Mouse (Mus musculus): ENCODE measurements around the gene Nr6a1. TPM values are rescaled to one million over a fixed set of nuclear protein-coding genes. Genes with fewer than 3 reads are reported as not detected.
A peak's percentile ranks its signal among the peaks of the same experiment; 100 is the strongest.

Nr6a1 gene
- polyA plus RNA-seq, 1 experiment from 2014 or later, result 2.3 TPM

DNA sequence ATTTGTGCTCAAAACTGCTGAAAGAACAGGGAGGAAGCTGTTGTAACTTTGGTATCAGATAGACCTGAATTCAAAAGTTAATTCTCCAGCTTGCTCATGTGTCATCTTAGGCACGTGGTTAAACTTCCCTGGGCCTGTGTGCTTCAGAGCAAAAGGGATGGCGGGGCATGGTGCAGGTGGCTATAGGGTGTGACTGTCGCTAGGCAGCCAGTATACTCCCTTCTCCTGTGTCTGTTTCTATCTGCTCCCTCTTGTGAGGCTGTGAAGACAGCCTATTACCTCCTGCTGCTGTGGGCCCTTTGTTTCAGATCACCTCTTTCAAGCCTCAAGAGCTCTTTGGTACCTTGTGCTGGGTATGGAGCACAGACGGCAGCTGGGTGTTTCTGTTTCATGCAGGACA is 205.4 kb downstream of the Nr6a1 start:
- H3K27ac ChIP-seq (replicated peaks), result no peak overlapping the region
- no peak for ATAC-seq (ENCODE audit: low FRiP score)
- H3K4me3 ChIP-seq (replicated peaks), result no peak overlapping the region
- 37% methylated on average over 4 of the region's 4 CpGs for WGBS
- no peaks in the 10 kb centered on the region for H3K27me3 ChIP-seq (replicated peaks)
- H3K9ac ChIP-seq (replicated peaks), result no peak overlapping the region
- H3K36me3 ChIP-seq, result no peaks in the 10 kb centered on the region; the same call in 1 of the 2 replicates
- no peak overlapping the region for H3K4me2 ChIP-seq
- H3K4me1 ChIP-seq, result no peaks in the 10 kb centered on the region
- no peaks in the 10 kb centered on the region for H3K9me3 ChIP-seq (replicated peaks)

GRCm38 (mm10) chr2:38720661-38721060 is 206.8 kb downstream of the Nr6a1 start:
- Histone ChIP-seq H3K27me3 (replicated peaks) (no peaks in the 10 kb centered on the region), H3K4me2 (no peak overlapping the region), H3K4me1 (no peaks in the 10 kb centered on the region), H3K36me3 (no peaks in the 10 kb centered on the region), H3K4me3 (replicated peaks) (no peak overlapping the region), H3K9ac (replicated peaks) (no peak overlapping the region), H3K9me3 (replicated peaks) (no peaks in the 10 kb centered on the region), H3K27ac (replicated peaks) (no peak overlapping the region)
- no peak; the same call in 1 of the 2 replicates for ATAC-seq (ENCODE audit: low FRiP score)
- WGBS, result 41% methylated on average over 2 of the region's 2 CpGs

DNA sequence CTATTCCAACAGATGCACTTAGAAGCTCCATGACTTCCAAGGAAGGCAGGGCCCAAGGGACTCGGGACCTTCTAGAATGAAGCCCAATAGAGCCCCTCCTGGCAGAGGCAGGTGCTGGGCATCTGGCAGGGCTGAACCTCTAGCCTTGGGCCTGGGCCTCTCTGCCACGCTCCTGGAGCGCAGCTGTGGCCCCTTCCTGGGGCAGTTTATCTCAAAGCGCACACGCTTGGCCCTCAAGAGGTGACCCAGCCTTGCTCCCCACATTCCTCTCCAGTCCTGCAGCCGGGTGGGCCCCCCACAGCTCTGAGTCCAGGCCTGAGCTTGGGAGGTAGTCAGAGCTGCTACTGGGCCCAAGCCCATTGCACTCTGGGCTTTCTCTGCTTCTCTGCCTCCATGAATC is 208.1 kb downstream of the Nr6a1 start:
- WGBS, result 66% methylated on average over 6 of the region's 6 CpGs

DNA sequence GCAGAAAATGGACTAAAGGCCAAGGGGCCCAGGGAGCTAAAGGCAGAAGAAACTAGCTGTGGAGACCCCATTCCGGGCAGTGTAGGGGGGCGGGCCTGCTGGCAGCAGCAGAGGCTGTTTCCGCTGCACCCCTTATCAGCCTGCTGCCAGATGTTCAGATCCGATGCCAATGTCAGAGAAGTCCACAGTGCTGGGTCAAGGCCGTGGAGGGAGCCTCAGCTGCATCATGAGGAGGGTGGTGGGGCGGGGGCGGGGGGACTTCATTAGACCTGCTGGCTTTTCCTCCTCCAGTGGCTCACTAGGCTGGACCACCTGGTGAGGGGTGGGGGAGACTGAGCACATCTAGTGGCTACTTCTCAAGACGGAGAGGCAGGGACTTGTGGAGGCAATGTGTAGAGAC is 208.8 kb downstream of the Nr6a1 start:
- no peak overlapping the region for H3K4me2 ChIP-seq

More for the DNA sequence above, 208.1 kb downstream of the Nr6a1 start:
- no peaks in the 10 kb centered on the region for H3K36me3 ChIP-seq
- no peaks in the 10 kb centered on the region for H3K9me3 ChIP-seq (replicated peaks)
- H3K27ac ChIP-seq (replicated peaks), result no peak overlapping the region
- H3K27me3 ChIP-seq (replicated peaks), result peaks cover 7% of the 10 kb centered on the region
- H3K4me1 ChIP-seq, result no peaks in the 10 kb centered on the region
- H3K9ac ChIP-seq (replicated peaks), result no peak overlapping the region
- ATAC-seq (ENCODE audit: low FRiP score), result no peak
- H3K4me3 ChIP-seq (replicated peaks), result no peak overlapping the region
- H3K4me2 ChIP-seq, result no peak overlapping the region

GRCm38 (mm10) chr2:38717436-38717835 is 210.1 kb downstream of the Nr6a1 start:
- no peak overlapping the region for H3K27ac ChIP-seq (replicated peaks)
- H3K9me3 ChIP-seq (replicated peaks), result no peaks in the 10 kb centered on the region
- H3K4me3 ChIP-seq (replicated peaks), result no peak overlapping the region
- peaks cover 26% of the 10 kb centered on the region for H3K27me3 ChIP-seq (replicated peaks)
- no peak overlapping the region for H3K4me2 ChIP-seq
- WGBS, result 81% methylated on average over 2 of the region's 2 CpGs
- H3K36me3 ChIP-seq, result no peaks in the 10 kb centered on the region
- no peak for ATAC-seq (ENCODE audit: low FRiP score)
- H3K4me1 ChIP-seq, result no peaks in the 10 kb centered on the region
- H3K9ac ChIP-seq (replicated peaks), result no peak overlapping the region

More for the DNA sequence above, 208.8 kb downstream of the Nr6a1 start:
- WGBS, result 80% methylated on average over 8 of the region's 8 CpGs
- no peaks in the 10 kb centered on the region for H3K4me1 ChIP-seq
- no peaks in the 10 kb centered on the region for H3K9me3 ChIP-seq (replicated peaks)
- no peak for ATAC-seq (ENCODE audit: low FRiP score)
- H3K9ac ChIP-seq (replicated peaks), result no peak overlapping the region
- peaks cover 14% of the 10 kb centered on the region for H3K27me3 ChIP-seq (replicated peaks)
- H3K36me3 ChIP-seq, result no peaks in the 10 kb centered on the region
- H3K4me3 ChIP-seq (replicated peaks), result no peak overlapping the region
- H3K27ac ChIP-seq (replicated peaks), result no peak overlapping the region

DNA sequence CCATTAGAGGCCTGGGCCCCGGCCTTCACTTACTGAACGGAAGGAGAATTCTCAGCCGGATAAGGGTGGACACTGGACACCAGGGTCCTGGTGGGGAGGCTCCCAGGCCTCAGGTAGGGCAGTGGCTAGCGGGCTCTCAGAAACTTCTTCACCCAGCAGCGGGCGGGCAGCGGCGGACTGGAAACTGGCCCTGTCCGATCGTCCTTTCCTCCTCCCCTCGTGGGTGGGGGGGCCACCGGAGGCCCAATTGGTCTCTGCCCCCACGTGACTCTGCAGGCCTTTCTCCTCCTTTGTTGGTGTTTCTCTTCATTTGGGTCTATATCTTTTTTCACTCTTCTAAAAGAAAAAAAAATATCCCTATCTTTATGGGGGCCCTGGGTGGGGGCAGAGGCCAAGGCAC is 213.2 kb downstream of the Nr6a1 start, which contains the start of gene Nr5a1:
Gene Nr5a1 (minus strand): TSS at position 219 of the 400 bp plus-strand sequence.
- no peaks in the 10 kb centered on the region for H3K9me3 ChIP-seq (replicated peaks)
- ATAC-seq (ENCODE audit: low FRiP score), result no peak
- H3K4me2 ChIP-seq, result no peak within 1 kb of the TSS
- H3K4me1 ChIP-seq, result peaks cover 22% of the 10 kb centered on the region
- no peak within 1 kb of the TSS for H3K4me3 ChIP-seq (replicated peaks)
- H3K9ac ChIP-seq (replicated peaks), result no peak within 1 kb of the TSS
- H3K27me3 ChIP-seq (replicated peaks), result peaks cover 44% of the 10 kb centered on the region
- H3K36me3 ChIP-seq, result no peaks in the 10 kb centered on the region
- H3K27ac ChIP-seq (replicated peaks), result no peak within 1 kb of the TSS
- WGBS, result 90% methylated on average over 13 of the region's 13 CpGs

- H3K36me3 ChIP-seq, result no peaks in the 10 kb centered on the region
- no peak for ATAC-seq (ENCODE audit: low FRiP score)
- H3K9me3 ChIP-seq (replicated peaks), result no peaks in the 10 kb centered on the region
- no peak overlapping the region for H3K4me2 ChIP-seq
- 77% methylated on average over 3 of the region's 3 CpGs for WGBS
- H3K27ac ChIP-seq (replicated peaks), result no peak overlapping the region
- H3K27me3 ChIP-seq (replicated peaks), result peaks cover 51% of the 10 kb centered on the region
- H3K9ac ChIP-seq (replicated peaks), result no peak overlapping the region
- no peak overlapping the region for H3K4me3 ChIP-seq (replicated peaks)
- H3K4me1 ChIP-seq, result peaks cover 22% of the 10 kb centered on the region
Measured at GRCm38 (mm10) chr2:38713596-38713995, 213.9 kb downstream of the Nr6a1 start.

DNA sequence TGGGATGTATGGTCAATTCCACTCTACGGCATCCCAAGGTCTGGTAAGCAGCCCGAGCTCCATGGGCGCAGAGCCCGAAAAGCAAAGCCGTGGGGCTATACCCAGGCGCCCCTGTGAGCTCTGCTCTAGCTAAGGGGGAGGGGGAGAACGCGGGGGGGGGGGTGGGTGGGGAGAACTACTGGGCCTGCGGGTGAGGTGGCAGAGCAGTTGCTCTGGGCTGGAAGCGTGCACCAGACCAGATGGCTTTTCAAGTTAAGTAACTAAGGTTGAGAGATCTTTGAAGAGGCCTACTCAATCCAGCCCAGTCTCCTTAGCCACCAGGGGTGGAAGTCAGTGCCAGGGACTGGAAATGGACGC is 214.7 kb downstream of the Nr6a1 start:
- no peak overlapping the region for H3K9ac ChIP-seq (replicated peaks)
- H3K36me3 ChIP-seq, result no peaks in the 10 kb centered on the region
- H3K4me1 ChIP-seq, result peaks cover 22% of the 10 kb centered on the region
- H3K27me3 ChIP-seq (replicated peaks), result peaks cover 60% of the 10 kb centered on the region
- ATAC-seq (ENCODE audit: low FRiP score), result no peak
- no peak overlapping the region for H3K4me3 ChIP-seq (replicated peaks)
- H3K4me2 ChIP-seq, result no peak overlapping the region
- H3K9me3 ChIP-seq (replicated peaks), result no peaks in the 10 kb centered on the region
- no peak overlapping the region for H3K27ac ChIP-seq (replicated peaks)
- 25% methylated on average over 11 of the region's 11 CpGs for WGBS

DNA sequence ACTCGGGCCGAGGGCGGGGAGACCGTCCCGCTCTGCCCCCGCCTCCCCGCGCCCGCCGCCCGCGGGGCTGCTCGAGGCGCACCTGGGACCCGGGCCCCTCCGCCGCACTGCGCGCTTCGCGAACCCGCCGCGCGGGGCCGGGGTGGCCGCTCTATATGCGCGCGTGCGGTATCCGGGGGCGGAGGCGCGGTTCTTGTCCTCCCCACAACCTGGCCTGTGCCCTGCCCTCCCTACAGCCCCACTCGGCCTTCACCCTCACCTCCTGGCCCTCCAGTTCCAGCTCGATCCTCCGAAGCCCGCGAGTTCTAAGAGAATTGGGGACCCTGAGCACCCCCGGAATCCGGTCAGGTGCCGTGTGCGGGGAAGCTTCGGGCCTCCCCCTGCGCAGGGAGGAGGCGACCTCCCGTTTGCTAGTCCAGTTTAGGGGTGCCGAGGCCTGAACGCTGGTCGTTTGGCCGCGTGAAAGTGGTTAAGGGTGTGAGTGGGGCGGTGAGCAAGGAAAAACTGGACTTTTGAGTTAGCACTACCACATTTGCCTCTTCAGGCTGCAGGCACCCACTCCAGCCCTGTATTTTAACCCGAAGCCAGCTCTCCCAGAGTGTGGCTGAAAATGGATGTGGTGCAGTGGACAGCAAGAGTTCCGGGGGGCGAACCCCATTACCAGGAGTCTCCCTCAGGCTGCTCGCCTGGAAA is 215.3 kb downstream of the Nr6a1 start:
- Histone ChIP-seq H3K4me2 (peak overlapping the region; percentile 44), H3K9ac (replicated peaks) (no peak overlapping the region), H3K4me1 (peaks cover 22% of the 10 kb centered on the region), H3K4me3 (replicated peaks) (peak overlapping the region; percentile 14; the same call in 1 of the 2 replicates), H3K27ac (replicated peaks) (no peak overlapping the region), H3K9me3 (replicated peaks) (no peaks in the 10 kb centered on the region), H3K27me3 (replicated peaks) (peaks cover 64% of the 10 kb centered on the region), H3K36me3 (no peaks in the 10 kb centered on the region)
- 0 out of 2 replicates have a peak, but pooled peaks have one; percentile 14 for ATAC-seq (ENCODE audit: low FRiP score)
- 4% methylated on average over 58 of the region's 58 CpGs for WGBS

DNA sequence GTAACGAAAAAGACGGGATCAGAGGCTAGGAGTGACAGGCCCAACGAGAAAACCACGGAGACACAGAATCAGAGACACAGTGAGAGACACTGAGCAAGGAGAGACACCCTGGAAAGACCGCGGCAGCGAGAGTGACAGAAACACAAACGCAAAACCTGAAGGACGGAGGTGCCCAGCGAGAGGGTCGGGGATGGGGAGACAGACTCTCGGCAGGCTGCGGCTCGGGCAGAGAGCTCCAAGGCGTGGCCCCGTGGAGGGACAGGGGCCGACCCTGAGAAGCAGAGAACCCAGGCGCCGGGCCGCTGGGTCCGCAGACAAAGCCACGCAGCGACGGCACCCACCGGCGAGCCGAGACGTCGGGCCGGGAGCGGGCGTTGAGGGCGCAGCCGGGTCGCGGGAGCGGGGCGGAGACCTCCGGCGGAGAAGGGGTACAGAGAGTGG is 216.0 kb downstream of the Nr6a1 start:
- Histone ChIP-seq H3K27ac (replicated peaks) (no peak overlapping the region), H3K4me1 (peaks cover 22% of the 10 kb centered on the region), H3K36me3 (no peaks in the 10 kb centered on the region), H3K27me3 (replicated peaks) (peaks cover 72% of the 10 kb centered on the region), H3K9ac (replicated peaks) (no peak overlapping the region), H3K4me2 (peak overlapping the region; percentile 44), H3K4me3 (replicated peaks) (peak overlapping the region; percentile 14; the same call in 1 of the 2 replicates), H3K9me3 (replicated peaks) (no peaks in the 10 kb centered on the region)
- WGBS, result 2% methylated on average over 40 of the region's 40 CpGs
- ATAC-seq (ENCODE audit: low FRiP score), result no peak

DNA sequence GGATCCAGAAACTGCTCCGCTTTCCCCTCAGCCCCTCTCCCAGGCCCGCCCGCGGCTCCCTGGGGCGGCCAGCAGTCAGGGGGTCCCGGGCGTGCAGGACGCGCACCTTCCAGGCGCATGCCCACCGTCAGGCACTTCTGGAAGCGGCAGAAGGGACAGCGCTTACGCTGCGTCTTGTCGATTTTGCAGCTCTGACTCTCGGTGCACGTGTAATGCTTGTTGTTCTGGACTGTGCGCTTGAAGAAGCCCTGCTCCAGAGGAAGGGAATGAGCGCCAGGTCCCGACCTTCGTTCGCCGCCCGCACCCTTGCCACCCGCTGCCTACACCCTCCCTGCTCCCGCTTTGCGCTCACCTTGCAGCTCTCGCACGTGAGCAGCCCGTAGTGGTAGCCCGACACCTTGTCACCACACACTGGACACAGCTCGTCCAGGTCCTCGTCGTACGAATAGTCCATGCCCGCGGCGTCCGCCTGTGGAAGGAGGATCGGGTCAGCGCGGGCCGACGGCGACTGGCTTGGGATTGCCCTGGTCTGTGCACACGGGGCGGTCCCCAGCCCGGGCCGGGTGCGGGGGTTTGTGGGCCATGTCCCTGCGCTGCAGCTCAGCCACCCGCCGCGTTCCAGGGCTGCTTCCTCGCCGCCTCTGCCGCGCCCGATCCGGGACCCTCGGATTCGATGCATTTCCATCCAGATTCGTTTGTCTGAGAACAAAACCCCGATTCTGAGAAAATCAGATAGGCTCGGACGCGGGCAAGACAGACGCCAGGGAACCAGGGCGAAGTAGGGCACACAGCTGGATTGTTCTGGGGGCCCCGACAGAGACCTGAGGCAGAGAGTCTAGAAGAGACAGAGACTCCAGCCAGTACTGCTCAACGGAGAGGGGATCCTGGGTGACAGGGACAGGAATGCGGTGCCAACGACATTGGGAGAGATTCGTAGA is 216.9 kb downstream of the Nr6a1 start:
- no peak overlapping the region for H3K9ac ChIP-seq (replicated peaks)
- H3K4me2 ChIP-seq, result peak overlapping the region; percentile 43
- peak overlapping the region; percentile 22 for H3K4me3 ChIP-seq (replicated peaks)
- no peaks in the 10 kb centered on the region for H3K9me3 ChIP-seq (replicated peaks)
- no peak for ATAC-seq (ENCODE audit: low FRiP score)
- H3K36me3 ChIP-seq, result no peaks in the 10 kb centered on the region
- WGBS, result 1% methylated on average over 75 of the region's 75 CpGs
- H3K27me3 ChIP-seq (replicated peaks), result peaks cover 81% of the 10 kb centered on the region
- H3K4me1 ChIP-seq, result peaks cover 22% of the 10 kb centered on the region
- H3K27ac ChIP-seq (replicated peaks), result no peak overlapping the region

Data from neural tube, embryonic 15.5 days (tissue).